Mouse (Mus musculus): Measurements from ENCODE around the gene Mdh2. TPM values are rescaled to one million over a fixed set of nuclear protein-coding genes. Genes with fewer than 3 reads are reported as not detected.

Mdh2 gene
- polyA plus RNA-seq, 1 experiment from 2014 or later: 1,172 TPM

DNA sequence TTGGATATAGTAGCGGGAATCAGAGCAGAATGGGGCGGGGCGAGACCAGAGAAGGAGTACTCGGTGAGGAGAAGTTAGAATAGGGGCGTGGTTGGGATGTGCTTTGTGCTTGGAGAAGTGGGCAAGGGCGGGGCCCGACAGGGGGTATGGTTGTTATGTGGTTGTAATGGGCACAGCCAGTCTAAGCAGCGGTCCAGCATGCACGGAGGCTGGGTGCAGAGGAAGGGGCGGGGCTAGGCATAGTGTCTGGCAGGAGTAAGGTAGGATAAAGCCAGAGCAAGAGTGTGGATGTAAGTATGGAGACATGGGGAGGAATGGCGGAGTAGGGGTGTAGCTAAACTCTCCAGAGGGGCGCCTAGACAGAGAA, 57.2 kb downstream of the Mdh2 start:
- no peaks in the 10 kb centered on the region for H3K9me3 ChIP-seq (ENCODE audit: control insufficient read depth, low read length)
- ATAC-seq (ENCODE audit: insufficient number of reproducible peaks, insufficient read depth, low FRiP score, low read depth): no peak
- peaks cover 10 to 12% of the 10 kb centered on the region in 2 experiments for H3K4me1 ChIP-seq (ENCODE audit: control insufficient read depth in 2 of 2, insufficient read depth in 2 of 2, low read length in 2 of 2)
- peak overlapping the region; percentile 79 for H3K4me2 ChIP-seq (ENCODE audit: low read length)
- WGBS: 2% methylated on average over 12 of the region's 12 CpGs
- peaks cover 23% of the 10 kb centered on the region for H3K27me3 ChIP-seq (ENCODE audit: control insufficient read depth, insufficient read depth, low read length)
- H3K36me3 ChIP-seq (ENCODE audit: control insufficient read depth, insufficient read depth, low read length): no peaks in the 10 kb centered on the region
- peak overlapping the region; percentile 37 to 47 for H3K4me3 ChIP-seq (ENCODE audit: control insufficient read depth in 1 of 2, insufficient read depth in 1 of 2, low read depth in 1 of 2, low read length in 2 of 2)
- H3K27ac ChIP-seq (replicated peaks in 1 of 2; ENCODE audit: control insufficient read depth in 1 of 2, insufficient read depth in 1 of 2, low read depth in 2 of 2, low read length in 2 of 2): no peak overlapping the region
- no peak overlapping the region for H3K9ac ChIP-seq (ENCODE audit: low read length)

DNA sequence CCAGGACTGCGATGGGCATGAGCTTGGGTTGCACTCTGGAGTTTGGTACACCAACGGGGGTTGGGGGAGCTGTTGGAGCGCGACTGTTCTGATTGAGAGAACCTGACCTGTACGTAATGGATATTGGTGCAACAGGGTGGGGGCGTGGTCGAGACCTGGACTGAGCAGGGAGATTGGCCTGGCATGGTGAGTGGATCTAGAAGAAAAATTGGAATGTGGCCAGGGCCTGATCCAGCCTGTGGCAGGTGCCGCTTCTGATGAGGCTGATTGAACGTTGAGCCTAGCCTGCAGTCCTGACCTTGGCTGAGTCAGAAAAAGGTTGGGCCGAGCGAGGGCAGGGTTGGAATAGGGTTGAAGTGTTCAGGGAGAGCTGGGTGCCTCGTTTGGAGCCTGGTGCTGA, 57.7 kb downstream of the Mdh2 start:
- ATAC-seq (ENCODE audit: insufficient number of reproducible peaks, insufficient read depth, low FRiP score, low read depth): no peak
- no peaks in the 10 kb centered on the region for H3K9me3 ChIP-seq (ENCODE audit: control insufficient read depth, low read length)
- H3K4me1 ChIP-seq (ENCODE audit: control insufficient read depth in 2 of 2, insufficient read depth in 2 of 2, low read length in 2 of 2): peaks cover 10 to 12% of the 10 kb centered on the region in 2 experiments
- WGBS: 23% methylated on average over 12 of the region's 12 CpGs
- H3K9ac ChIP-seq (ENCODE audit: low read length): no peak overlapping the region
- H3K27ac ChIP-seq (replicated peaks in 1 of 2; ENCODE audit: control insufficient read depth in 1 of 2, insufficient read depth in 1 of 2, low read depth in 2 of 2, low read length in 2 of 2): no peak overlapping the region
- 0 out of 4 replicates have a peak overlapping the region, but pooled peaks of 1 of the 2 experiments have one; percentile 37 for H3K4me3 ChIP-seq (ENCODE audit: control insufficient read depth in 1 of 2, insufficient read depth in 1 of 2, low read depth in 1 of 2, low read length in 2 of 2)
- peak overlapping the region; percentile 79 for H3K4me2 ChIP-seq (ENCODE audit: low read length)
- no peaks in the 10 kb centered on the region for H3K36me3 ChIP-seq (ENCODE audit: control insufficient read depth, insufficient read depth, low read length)
- H3K27me3 ChIP-seq (ENCODE audit: control insufficient read depth, insufficient read depth, low read length): peaks cover 23% of the 10 kb centered on the region

Small RNAs within 50 kb of the gene (microRNA-seq; reads per million reads assigned to microRNA genes)
- gene Gm23268 (not detected), gene Mir7034 (not detected)

Other genes starting within 250 kb of the Mdh2 start
- 30.2 and 31.7 TPM in 2 replicates for gene Hip1, start 233.4 kb upstream of the Mdh2 start, polyA plus RNA-seq (2014; fragmentation: Nextera tagmentation; extraction: Ambion mirVana)
- gene Ccl26, start 214.9 kb upstream of the Mdh2 start, polyA plus RNA-seq (2014; fragmentation: Nextera tagmentation; extraction: Ambion mirVana): not detected in 2 replicates
- gene Ccl24, start 205.4 kb upstream of the Mdh2 start, polyA plus RNA-seq (2014; fragmentation: Nextera tagmentation; extraction: Ambion mirVana): 0.51 and 0.66 TPM in 2 replicates
- gene Rhbdd2, start 145.9 kb upstream of the Mdh2 start, polyA plus RNA-seq (2014; fragmentation: Nextera tagmentation; extraction: Ambion mirVana): 34.2 and 36.7 TPM in 2 replicates
- gene Por, start 108.4 kb upstream of the Mdh2 start, polyA plus RNA-seq (2014; fragmentation: Nextera tagmentation; extraction: Ambion mirVana): 33.2 and 34.9 TPM in 2 replicates
- 34.1 and 34.6 TPM in 2 replicates for gene Tmem120a, start 34.0 kb upstream of the Mdh2 start, polyA plus RNA-seq (2014; fragmentation: Nextera tagmentation; extraction: Ambion mirVana)
- 0.26 and 0.42 TPM in 2 replicates for gene Styxl1, start 95 bp upstream of the Mdh2 start, polyA plus RNA-seq (2014; fragmentation: Nextera tagmentation; extraction: Ambion mirVana)
- 0.15 TPM in 1 of 2 replicates, not detected in the other for gene Srrm3, start 28.4 kb downstream of the Mdh2 start, polyA plus RNA-seq (2014; fragmentation: Nextera tagmentation; extraction: Ambion mirVana)
- 911 and 1,014 TPM in 2 replicates for gene Hspb1, start 109.4 kb downstream of the Mdh2 start, polyA plus RNA-seq (2014; fragmentation: Nextera tagmentation; extraction: Ambion mirVana)
- gene Ywhag, start 156.1 kb downstream of the Mdh2 start, polyA plus RNA-seq (2014; fragmentation: Nextera tagmentation; extraction: Ambion mirVana): 72.5 and 84.8 TPM in 2 replicates
- gene Ssc4d, start 196.1 kb downstream of the Mdh2 start, polyA plus RNA-seq (2014; fragmentation: Nextera tagmentation; extraction: Ambion mirVana): 0.39 and 0.68 TPM in 2 replicates
- not detected in 2 replicates for gene Zp3, start 201.6 kb downstream of the Mdh2 start, polyA plus RNA-seq (2014; fragmentation: Nextera tagmentation; extraction: Ambion mirVana)
- gene Dtx2, start 216.3 kb downstream of the Mdh2 start, polyA plus RNA-seq (2014; fragmentation: Nextera tagmentation; extraction: Ambion mirVana): 16.8 and 17.4 TPM in 2 replicates